Mouse (Mus musculus): ENCODE measurements around the gene Pmis2. TPM values are rescaled to one million over a fixed set of nuclear protein-coding genes. Genes with fewer than 3 reads are reported as not detected.

Gene Pmis2
- polyA plus RNA-seq, 1 experiment from 2014 or later: not detected

DNA sequence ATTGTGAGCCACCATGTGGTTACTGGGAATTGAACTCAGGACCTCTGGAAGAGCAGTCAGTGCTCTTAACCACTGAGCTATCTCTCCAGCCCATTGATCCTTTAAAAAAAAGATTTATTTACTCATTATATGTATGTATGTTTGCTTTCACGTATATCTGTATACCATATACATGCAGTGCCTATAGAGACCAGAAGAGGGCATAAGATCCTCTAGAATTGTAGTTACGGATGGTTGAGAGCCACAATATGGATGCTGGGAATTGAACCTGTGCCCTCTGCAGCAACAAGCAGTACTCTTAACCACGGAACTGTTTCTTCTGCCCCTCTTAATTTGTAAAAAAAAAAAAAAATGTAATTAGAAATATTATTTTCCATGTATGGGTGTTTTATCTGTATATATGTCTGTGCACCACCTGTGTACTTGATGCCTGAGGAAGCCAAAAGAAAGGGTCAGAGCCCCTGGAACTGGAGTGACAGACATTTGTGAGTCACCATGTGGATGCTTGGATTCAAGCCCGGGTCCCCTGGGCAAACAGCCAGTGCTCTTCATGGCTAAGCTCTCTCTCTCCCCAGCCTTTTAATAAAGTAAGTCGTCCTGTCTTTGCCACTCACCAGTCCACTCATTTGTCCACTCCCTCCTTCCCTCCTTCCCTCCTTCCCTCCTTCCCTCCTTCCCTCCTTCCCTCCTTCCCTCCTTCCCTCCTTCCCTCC lies 7.0 kb upstream of the Pmis2 start:
- Histone ChIP-seq H3K27ac (replicated peaks) (no peak overlapping the region), H3K9me3 (no peaks in the 10 kb centered on the region), H3K4me3 (no peak overlapping the region), H3K36me3 (no peaks in the 10 kb centered on the region), H3K4me1 (replicated peaks) (no peaks in the 10 kb centered on the region), H3K9ac (no peak overlapping the region), H3K4me2 (no peak overlapping the region), H3K27me3 (no peaks in the 10 kb centered on the region)
- 63% methylated on average over 5 of the region's 5 CpGs for WGBS
- no peak for ATAC-seq (ENCODE audit: low FRiP score, low read depth)

GRCm38 (mm10) chr7:30669229-30669628 lies 2.2 kb downstream of the Pmis2 start:
- no peak for ATAC-seq (ENCODE audit: low FRiP score, low read depth)
- no peak overlapping the region for H3K9ac ChIP-seq
- peaks cover 9% of the 10 kb centered on the region for H3K4me1 ChIP-seq (replicated peaks)
- no peak overlapping the region for H3K4me2 ChIP-seq
- no peak overlapping the region for H3K4me3 ChIP-seq
- no peaks in the 10 kb centered on the region for H3K36me3 ChIP-seq
- H3K27me3 ChIP-seq: 0 out of 2 replicates have a peak, but pooled peaks cover 5% of the 10 kb centered on the region
- H3K9me3 ChIP-seq: no peaks in the 10 kb centered on the region
- H3K27ac ChIP-seq (replicated peaks): no peak overlapping the region
- 30% methylated on average over 3 of the region's 3 CpGs for WGBS

DNA sequence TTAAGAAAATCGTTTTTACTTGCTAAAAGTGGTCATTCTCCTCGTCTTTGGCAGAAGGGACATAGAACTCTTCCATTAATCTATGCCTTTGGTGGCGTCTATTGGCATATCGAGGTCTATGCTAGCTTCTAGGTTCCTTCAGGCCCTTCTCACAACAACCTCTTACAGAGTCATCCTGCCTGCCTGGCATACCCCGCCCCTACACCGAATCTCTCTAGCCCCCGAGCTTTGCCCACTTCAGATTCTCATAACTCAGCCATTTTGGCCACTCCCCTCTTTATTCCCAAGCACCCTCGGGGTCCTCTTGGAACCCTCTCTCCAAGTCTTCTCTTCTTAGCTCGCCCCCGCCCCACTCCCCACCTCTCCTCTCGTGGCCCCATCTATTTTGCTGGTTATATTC lies 6.1 kb downstream of the Pmis2 start:
- peak; percentile 79 for ATAC-seq (ENCODE audit: low FRiP score, low read depth)
- 6% methylated on average over 11 of the region's 11 CpGs for WGBS

GRCm38 (mm10) chr7:30664529-30665200 lies 6.7 kb downstream of the Pmis2 start, which contains the start of gene Haus5:
TSS of gene Haus5 (minus strand) at chr7:30664994.
- H3K4me2 ChIP-seq: peak within 1 kb of the TSS; percentile 91
- peaks cover 13% of the 10 kb centered on the region for H3K4me1 ChIP-seq (replicated peaks)
- peak within 1 kb of the TSS; percentile 69 for H3K4me3 ChIP-seq
- no peaks in the 10 kb centered on the region for H3K9me3 ChIP-seq
- peak within 1 kb of the TSS; percentile 58 for H3K9ac ChIP-seq
- 0 out of 2 replicates have a peak, but pooled peaks cover 5% of the 10 kb centered on the region for H3K27me3 ChIP-seq
- WGBS: under 1% methylated on average over 34 of the region's 34 CpGs
- ATAC-seq (ENCODE audit: low FRiP score, low read depth): peak; percentile 96
- peak within 1 kb of the TSS; percentile 86 for H3K27ac ChIP-seq (replicated peaks)
- H3K36me3 ChIP-seq: 0 out of 2 replicates have a peak, but pooled peaks cover 3% of the 10 kb centered on the region

More for the DNA sequence above, 6.1 kb downstream of the Pmis2 start:
- 0 out of 2 replicates have a peak, but pooled peaks cover 2% of the 10 kb centered on the region for H3K36me3 ChIP-seq
- H3K4me2 ChIP-seq: peak overlapping the region; percentile 91
- peaks cover 13% of the 10 kb centered on the region for H3K4me1 ChIP-seq (replicated peaks)
- H3K4me3 ChIP-seq: peak overlapping the region; percentile 69
- H3K27me3 ChIP-seq: 0 out of 2 replicates have a peak, but pooled peaks cover 5% of the 10 kb centered on the region
- peak overlapping the region; percentile 86 for H3K27ac ChIP-seq (replicated peaks)
- H3K9me3 ChIP-seq: no peaks in the 10 kb centered on the region
- peak overlapping the region; percentile 58 for H3K9ac ChIP-seq

DNA sequence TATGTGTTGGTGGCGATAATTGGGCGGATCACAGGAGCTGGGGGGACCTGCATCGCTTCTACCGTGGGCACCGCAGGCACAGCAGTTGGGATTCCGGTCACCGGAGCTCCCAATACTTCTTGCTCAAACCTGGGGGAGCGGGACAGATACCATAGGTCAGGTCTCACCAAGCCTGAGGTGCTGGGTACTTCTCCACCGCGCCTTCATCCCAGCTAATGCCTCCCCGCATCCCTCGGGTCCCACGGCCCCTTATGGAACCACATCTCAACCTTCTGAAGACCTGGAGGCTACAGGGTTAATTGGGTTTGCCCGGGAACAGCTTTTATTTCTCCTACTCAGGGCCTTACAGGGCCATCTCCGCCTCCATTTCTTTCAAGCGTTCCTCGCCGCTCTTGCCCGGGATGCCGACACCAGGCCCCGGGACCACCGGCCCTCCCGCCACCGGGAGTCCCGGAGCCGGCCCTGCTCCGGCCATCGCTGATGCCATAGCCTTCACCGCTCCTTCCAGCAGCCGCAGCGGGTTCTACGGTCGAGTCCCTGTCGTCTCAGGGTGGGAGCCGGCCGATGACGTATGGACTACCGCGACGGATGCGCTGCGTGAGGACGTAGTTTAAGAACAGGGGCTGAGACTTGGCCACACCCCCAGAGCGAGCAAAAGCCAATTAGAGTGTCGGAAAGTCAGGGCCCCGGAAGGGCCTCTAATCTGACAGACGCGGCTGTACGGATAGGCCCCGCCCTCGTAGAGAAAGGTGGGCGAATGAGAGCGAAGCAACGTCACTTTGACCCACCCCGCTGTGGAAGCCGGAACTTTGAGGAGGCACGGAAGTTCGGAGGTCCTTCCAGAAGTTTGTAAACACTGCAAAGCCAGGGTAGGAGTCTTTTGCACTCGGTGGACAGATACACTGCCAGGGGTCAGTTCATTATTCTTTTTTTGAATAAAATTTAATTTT lies 21.5 kb downstream of the Pmis2 start, which contains the start of gene Rbm42:
Gene Rbm42 (minus strand): TSS at position 727 of the 950 bp plus-strand sequence.
- peak within 1 kb of the TSS; percentile 96 for H3K4me3 ChIP-seq
- H3K36me3 ChIP-seq: peaks cover 37% of the 10 kb centered on the region
- H3K4me2 ChIP-seq: peak within 1 kb of the TSS; percentile 98
- H3K27ac ChIP-seq (replicated peaks): peak within 1 kb of the TSS; percentile 82
- WGBS: 2% methylated on average over 59 of the region's 59 CpGs
- no peaks in the 10 kb centered on the region for H3K27me3 ChIP-seq
- peak within 1 kb of the TSS; percentile 92 for H3K9ac ChIP-seq
- peak; percentile 100 for ATAC-seq (ENCODE audit: low FRiP score, low read depth)
- H3K9me3 ChIP-seq: no peaks in the 10 kb centered on the region
- H3K4me1 ChIP-seq (replicated peaks): peaks cover 14% of the 10 kb centered on the region

- no peak overlapping the region for H3K4me3 ChIP-seq
- WGBS: 21% methylated on average over 4 of the region's 4 CpGs
- H3K27ac ChIP-seq (replicated peaks): no peak overlapping the region
- no peak overlapping the region for H3K4me2 ChIP-seq
- H3K9ac ChIP-seq: no peak overlapping the region
- peaks cover 43% of the 10 kb centered on the region for H3K36me3 ChIP-seq
- no peak for ATAC-seq (ENCODE audit: low FRiP score, low read depth)
- peaks cover 5% of the 10 kb centered on the region for H3K4me1 ChIP-seq (replicated peaks)
- peaks cover 33% of the 10 kb centered on the region for H3K27me3 ChIP-seq
- no peaks in the 10 kb centered on the region for H3K9me3 ChIP-seq
These were observed 32.3 kb downstream of the Pmis2 start for GRCm38 (mm10) chr7:30639083-30639482.

DNA sequence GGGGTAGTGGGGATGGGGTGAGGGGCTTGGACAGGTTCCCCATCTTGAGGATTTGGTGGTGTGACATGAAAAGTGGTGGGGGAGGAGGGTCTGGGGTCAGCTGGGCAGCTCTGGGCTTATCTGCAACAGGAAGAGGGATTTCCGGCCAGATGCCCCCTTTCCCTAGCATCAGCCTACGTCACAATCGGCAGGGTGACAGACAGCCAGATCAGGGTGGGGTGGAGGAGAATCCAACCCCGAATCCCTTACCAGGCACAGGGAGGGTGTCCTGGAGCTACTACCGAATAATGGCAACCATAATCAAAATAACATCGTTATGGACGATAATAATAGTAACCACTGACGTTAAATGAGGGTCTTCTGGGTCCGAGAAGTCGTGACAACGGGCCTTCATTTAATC lies 35.0 kb downstream of the Pmis2 start:
- Histone ChIP-seq H3K9ac (no peak overlapping the region), H3K9me3 (no peaks in the 10 kb centered on the region), H3K27ac (replicated peaks) (no peak overlapping the region), H3K27me3 (peaks cover 55% of the 10 kb centered on the region), H3K4me2 (no peak overlapping the region), H3K36me3 (peaks cover 16% of the 10 kb centered on the region), H3K4me1 (replicated peaks) (peaks cover 5% of the 10 kb centered on the region), H3K4me3 (no peak overlapping the region)
- 31% methylated on average over 11 of the region's 11 CpGs for WGBS
- no peak for ATAC-seq (ENCODE audit: low FRiP score, low read depth)

DNA sequence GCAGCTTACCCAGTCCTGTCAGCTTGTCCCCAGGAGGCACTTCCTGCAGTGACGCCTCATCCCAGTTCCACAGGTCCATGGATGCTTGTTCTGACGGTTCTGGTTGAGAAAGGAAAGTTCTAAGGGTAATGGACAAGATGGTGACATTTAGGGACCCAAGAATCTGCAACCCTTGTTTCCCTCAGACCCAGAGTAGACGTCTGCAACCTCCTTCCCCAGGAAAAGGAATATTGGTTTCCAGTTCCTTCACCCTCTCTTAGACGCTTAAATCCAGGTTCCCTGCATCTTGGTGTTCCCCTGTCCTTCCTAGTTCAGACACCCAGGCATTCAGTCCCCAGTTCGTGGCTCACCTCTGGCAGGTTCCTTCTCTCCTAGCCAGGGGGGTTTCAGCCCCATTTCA lies 35.7 kb downstream of the Pmis2 start, which contains the start of gene Etv2:
Gene Etv2 (minus strand): TSS at position 101 of the 400 bp plus-strand sequence.
- no peak within 1 kb of the TSS for H3K9ac ChIP-seq
- peaks cover 60% of the 10 kb centered on the region for H3K27me3 ChIP-seq
- peak within 1 kb of the TSS; percentile 6 for H3K4me3 ChIP-seq
- no peak for ATAC-seq (ENCODE audit: low FRiP score, low read depth)
- no peak within 1 kb of the TSS for H3K27ac ChIP-seq (replicated peaks)
- no peaks in the 10 kb centered on the region for H3K9me3 ChIP-seq
- H3K4me1 ChIP-seq (replicated peaks): peaks cover 5% of the 10 kb centered on the region
- H3K4me2 ChIP-seq: peak within 1 kb of the TSS; percentile 34
- WGBS: 2% methylated on average over 5 of the region's 5 CpGs
- peaks cover 9% of the 10 kb centered on the region for H3K36me3 ChIP-seq

GRCm38 (mm10) chr7:30634621-30635020 lies 36.8 kb downstream of the Pmis2 start:
- Histone ChIP-seq H3K4me2 (peak overlapping the region; percentile 34), H3K4me3 (peak overlapping the region; percentile 6), H3K36me3 (no peaks in the 10 kb centered on the region)

DNA sequence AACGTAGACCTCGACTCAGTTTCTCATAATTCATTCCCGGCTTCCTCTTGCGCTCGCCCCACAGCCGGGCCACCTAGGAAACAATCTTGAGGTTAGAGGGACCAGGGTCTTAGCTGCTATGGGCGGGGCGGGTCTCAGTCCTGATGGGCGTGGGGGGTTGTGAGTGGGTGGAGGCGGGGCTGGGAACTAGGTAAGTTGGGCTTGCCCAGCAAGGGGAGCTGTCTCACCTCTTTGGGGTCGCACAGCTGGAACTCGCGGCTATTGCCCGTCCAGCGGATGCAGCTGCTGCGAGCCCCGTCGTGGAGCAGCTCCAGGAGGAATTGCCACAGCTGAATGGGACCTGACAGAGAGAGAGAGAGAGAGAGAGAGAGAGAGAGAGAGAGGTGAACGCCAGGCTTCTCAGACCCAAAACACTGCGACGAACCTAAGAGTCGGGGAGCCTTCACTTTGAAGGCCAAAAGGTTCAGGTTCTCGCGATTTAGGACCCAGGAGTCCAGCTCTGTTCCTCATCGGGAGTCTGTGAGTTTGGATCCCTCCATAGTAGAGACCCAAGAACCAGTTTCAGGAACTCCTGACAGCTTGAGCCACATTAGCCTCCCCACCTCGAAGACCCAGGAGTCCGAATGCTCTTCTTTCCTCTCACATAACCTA lies 37.5 kb downstream of the Pmis2 start:
- peaks cover 77% of the 10 kb centered on the region for H3K27me3 ChIP-seq
- WGBS: 5% methylated on average over 27 of the region's 27 CpGs
- ATAC-seq (ENCODE audit: low FRiP score, low read depth): no peak
- H3K9me3 ChIP-seq: no peaks in the 10 kb centered on the region
- no peak overlapping the region for H3K4me3 ChIP-seq
- peaks cover 5% of the 10 kb centered on the region for H3K4me1 ChIP-seq (replicated peaks)
- H3K27ac ChIP-seq (replicated peaks): no peak overlapping the region
- no peaks in the 10 kb centered on the region for H3K36me3 ChIP-seq
- no peak overlapping the region for H3K4me2 ChIP-seq
- no peak overlapping the region for H3K9ac ChIP-seq

More at GRCm38 (mm10) chr7:30634621-30635020, 36.8 kb downstream of the Pmis2 start:
- Histone ChIP-seq H3K27me3 (peaks cover 70% of the 10 kb centered on the region), H3K27ac (replicated peaks) (no peak overlapping the region), H3K9ac (no peak overlapping the region), H3K9me3 (no peaks in the 10 kb centered on the region), H3K4me1 (replicated peaks) (peaks cover 5% of the 10 kb centered on the region)
- peak; percentile 27; the same call in 1 of the 2 replicates for ATAC-seq (ENCODE audit: low FRiP score, low read depth)
- WGBS: 0% methylated on average over 20 of the region's 20 CpGs

DNA sequence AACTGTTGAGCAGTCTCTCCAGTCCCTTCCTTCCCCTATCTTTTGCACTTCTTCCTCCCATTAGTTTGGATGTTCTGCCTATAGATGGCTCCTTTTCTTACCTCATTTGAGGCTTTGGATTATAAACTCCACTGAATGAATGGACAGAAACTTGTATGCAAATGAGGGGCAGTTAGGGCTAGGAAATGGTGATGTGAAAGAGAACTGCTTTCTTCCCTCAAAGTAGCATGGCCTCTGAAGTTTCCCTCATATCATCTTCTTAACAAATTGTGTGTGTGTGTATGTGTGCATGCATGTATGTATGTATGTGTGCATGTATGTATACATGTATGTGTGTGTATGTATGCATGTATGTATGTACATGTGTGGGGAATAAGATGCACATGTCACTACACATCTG lies 42.4 kb downstream of the Pmis2 start:
- Histone ChIP-seq H3K36me3 (0 out of 2 replicates have a peak, but pooled peaks cover 5% of the 10 kb centered on the region), H3K4me2 (no peak overlapping the region), H3K9me3 (no peaks in the 10 kb centered on the region), H3K9ac (no peak overlapping the region), H3K27me3 (peaks cover 43% of the 10 kb centered on the region), H3K27ac (replicated peaks) (no peak overlapping the region), H3K4me1 (replicated peaks) (peaks cover 12% of the 10 kb centered on the region), H3K4me3 (no peak overlapping the region)
- ATAC-seq (ENCODE audit: low FRiP score, low read depth): no peak

Data from hindbrain, embryonic 15.5 days (tissue).